Mouse (Mus musculus): Measurements from ENCODE around the gene Rhox4e. TPM values are rescaled to one million over a fixed set of nuclear protein-coding genes. Genes with fewer than 3 reads are reported as not detected.

Rhox4e gene
- polyA plus RNA-seq (2012), result not detected in 2 replicates

DNA sequence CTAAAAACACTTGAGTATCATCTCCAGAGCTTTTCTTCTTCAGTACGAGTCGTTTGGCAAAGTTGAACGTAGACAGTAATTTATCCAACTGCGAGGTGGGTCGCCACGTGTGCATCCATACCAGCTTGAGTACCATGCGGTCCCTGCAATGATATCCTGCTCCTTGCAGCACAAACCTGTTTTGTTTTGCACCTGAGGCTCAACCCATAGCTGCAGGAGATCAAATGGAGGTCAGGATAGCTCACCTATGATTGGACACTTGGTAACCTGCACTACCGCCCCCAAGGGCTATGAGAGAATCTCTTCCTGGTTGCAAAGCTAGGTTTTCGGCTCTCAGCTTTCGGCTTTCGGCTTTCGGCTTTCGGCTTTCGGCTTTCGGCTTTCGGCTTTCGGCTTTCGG lies at the start of gene Rhox4e:
Gene Rhox4e, plus strand, starts transcription at position 301 of the 400 bp plus-strand sequence.

DNA sequence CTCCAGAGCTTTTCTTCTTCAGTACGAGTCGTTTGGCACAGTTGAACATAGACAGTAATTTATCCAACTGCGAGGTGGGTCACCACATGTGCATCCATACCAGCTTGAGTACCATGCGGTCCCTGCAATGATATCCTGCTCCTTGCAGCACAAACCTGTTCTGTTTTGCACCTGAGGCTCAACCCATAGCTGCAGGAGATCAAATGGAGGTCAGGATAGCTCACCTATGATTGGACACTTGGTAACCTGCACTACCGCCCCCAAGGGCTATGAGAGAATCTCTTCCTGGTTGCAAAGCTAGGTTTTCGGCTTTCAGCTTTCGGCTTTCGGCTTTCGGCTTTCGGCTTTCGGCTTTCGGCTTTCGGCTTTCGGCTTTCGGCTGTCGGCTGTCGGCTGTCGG lies 43.2 kb upstream of the Rhox4e start, which contains the start of gene Rhox4d:
Gene Rhox4d, plus strand, starts transcription at position 301 of the 400 bp plus-strand sequence.

DNA sequence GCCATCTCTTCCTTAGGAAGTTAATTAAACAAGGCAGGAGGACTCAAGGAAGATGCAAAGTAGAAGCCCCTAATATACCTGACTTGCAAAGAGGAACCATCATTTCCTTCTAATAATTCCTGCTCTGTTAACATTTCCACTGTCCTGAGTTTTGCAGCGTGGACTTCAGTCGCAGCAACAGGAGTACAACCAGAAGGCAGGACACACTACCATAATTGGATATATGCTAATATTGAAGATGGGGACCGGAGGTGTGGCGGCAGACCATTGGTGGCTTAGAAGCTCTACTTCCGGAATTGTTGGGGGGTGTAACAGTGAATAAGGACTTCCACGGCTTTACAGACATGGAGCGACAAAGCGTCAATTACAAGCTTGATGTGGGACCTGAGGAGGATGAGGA lies 27.1 kb upstream of the Rhox4e start, which contains the start of gene Rhox2e:
Gene Rhox2e, plus strand, starts transcription at position 301 of the 400 bp plus-strand sequence.

GRCm38 (mm10) chrX:37541719-37542118 lies 15.5 kb upstream of the Rhox4e start, which contains the start of gene Rhox3e:
Gene Rhox3e, plus strand, starts transcription at chrX:37542019.

GRCm38 (mm10) chrX:37571105-37571504 lies 13.9 kb downstream of the Rhox4e start, which contains the start of gene Rhox2f:
Gene Rhox2f, plus strand, starts transcription at chrX:37571405.

DNA sequence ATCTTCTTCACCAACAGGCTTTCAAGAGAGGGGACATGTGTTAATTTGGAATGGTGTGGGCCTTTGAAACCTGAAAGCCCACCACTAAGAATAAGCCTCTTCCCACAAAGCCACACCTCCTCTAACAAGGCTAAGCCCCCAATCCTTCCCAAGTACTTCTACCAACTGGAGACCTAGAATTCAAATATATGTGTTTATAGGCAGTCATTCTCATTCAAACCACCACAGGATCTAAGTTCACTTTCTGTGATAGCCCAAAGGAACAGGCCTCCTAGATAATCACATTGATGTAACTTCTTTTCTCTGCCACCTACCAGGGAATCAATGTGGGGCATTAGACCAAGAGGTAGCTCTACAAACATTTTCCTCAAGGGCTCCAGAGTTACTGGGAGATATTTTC lies 23.5 kb downstream of the Rhox4e start, which contains the start of gene Rhox3f:
Gene Rhox3f, plus strand, starts transcription at position 301 of the 400 bp plus-strand sequence.

DNA sequence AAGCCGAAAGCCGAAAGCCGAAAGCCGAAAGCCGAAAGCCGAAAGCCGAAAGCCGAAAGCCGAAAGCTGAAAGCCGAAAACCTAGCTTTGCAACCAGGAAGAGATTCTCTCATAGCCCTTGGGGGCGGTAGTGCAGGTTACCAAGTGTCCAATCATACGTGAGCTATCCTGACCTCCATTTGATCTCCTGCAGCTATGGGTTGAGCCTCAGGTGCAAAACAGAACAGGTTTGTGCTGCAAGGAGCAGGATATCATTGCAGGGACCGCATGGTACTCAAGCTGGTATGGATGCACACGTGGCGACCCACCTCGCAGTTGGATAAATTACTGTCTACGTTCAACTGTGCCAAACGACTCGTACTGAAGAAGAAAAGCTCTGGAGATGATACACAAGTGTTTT lies 50.4 kb downstream of the Rhox4e start, which contains the start of gene Rhox4f:
Gene Rhox4f, minus strand, starts transcription at position 101 of the 400 bp plus-strand sequence.

Other genes starting within 250 kb of the Rhox4e start
- not detected in 2 replicates for gene Rhox3a2, start 177.4 kb upstream of the Rhox4e start, polyA plus RNA-seq (2012)
- not detected in 2 replicates for gene Rhox4a2, start 166.6 kb upstream of the Rhox4e start, polyA plus RNA-seq (2012)
- not detected in 2 replicates for gene Rhox2b, start 145.3 kb upstream of the Rhox4e start, polyA plus RNA-seq (2012)
- gene Rhox4b, start 124.9 kb upstream of the Rhox4e start, polyA plus RNA-seq (2012), result not detected in 2 replicates
- not detected in 2 replicates for gene Rhox2c, start 103.7 kb upstream of the Rhox4e start, polyA plus RNA-seq (2012)
- gene Rhox3c, start 98.8 kb upstream of the Rhox4e start, polyA plus RNA-seq (2012), result not detected in 2 replicates
- gene Rhox4c, start 77.1 kb upstream of the Rhox4e start, polyA plus RNA-seq (2012), result not detected in 2 replicates
- not detected in 2 replicates for gene Rhox2d, start 64.0 kb upstream of the Rhox4e start, polyA plus RNA-seq (2012)
- gene Rhox4d, start 43.1 kb upstream of the Rhox4e start, polyA plus RNA-seq (2012), result not detected in 2 replicates
- not detected in 2 replicates for gene Rhox2e, start 27.0 kb upstream of the Rhox4e start, polyA plus RNA-seq (2012)
- not detected in 2 replicates for gene Rhox3e, start 15.4 kb upstream of the Rhox4e start, polyA plus RNA-seq (2012)
- gene Rhox2f, start 14.0 kb downstream of the Rhox4e start, polyA plus RNA-seq (2012), result not detected in 2 replicates
- not detected in 2 replicates for gene Rhox3f, start 23.6 kb downstream of the Rhox4e start, polyA plus RNA-seq (2012)
- gene Rhox4f, start 50.3 kb downstream of the Rhox4e start, polyA plus RNA-seq (2012), result not detected in 2 replicates
- not detected in 2 replicates for gene Rhox3g, start 71.2 kb downstream of the Rhox4e start, polyA plus RNA-seq (2012)
- gene Rhox2g, start 86.1 kb downstream of the Rhox4e start, polyA plus RNA-seq (2012), result not detected in 2 replicates
- gene Rhox4g, start 93.9 kb downstream of the Rhox4e start, polyA plus RNA-seq (2012), result not detected in 2 replicates
- gene Rhox3h, start 111.4 kb downstream of the Rhox4e start, polyA plus RNA-seq (2012), result not detected in 2 replicates
- gene Rhox2h, start 115.9 kb downstream of the Rhox4e start, polyA plus RNA-seq (2012), result not detected in 2 replicates
- not detected in 2 replicates for gene Rhox5, start 247.4 kb downstream of the Rhox4e start, polyA plus RNA-seq (2012)